Mouse (Mus musculus) lung, adult 2 months (tissue): ENCODE measurements around the gene Mrln.

ENCODE experiments used
- CTCF ChIP-seq: fragments of 200-500 bp; IDR thresholded peaks from 2 replicates; pipeline ENCODE4 v1.5.1; 2011; ENCODE audit warnings: mild to moderate bottlenecking, low read length, control low read depth; ENCODE audit not compliant: insufficient read depth
- POLR2A ChIP-seq: fragments of 200-500 bp; IDR thresholded peaks from 2 replicates; pipeline ENCODE4 v1.6.1; 2011; ENCODE audit warnings: low read depth, mild to moderate bottlenecking, control low read depth, low read length, borderline replicate concordance; ENCODE audit errors: extremely low read depth

- TF ChIP-seq CTCF (no peak), POLR2A (no peak)
Measured at GRCm38 (mm10) chr10:70167625-70168024, 36.8 kb upstream of the Mrln start.
